Mouse (Mus musculus) cerebellum, adult 9-11 months (tissue): ENCODE data around the gene Ntrk1.

Experiments used
- DNase-seq: peaks from one replicate; pipeline ENCODE4 v3.0.0; 2022

The Ntrk1 gene

GRCm38 (mm10) chr3:87785156-87785555 lies 9.8 kb downstream of the Ntrk1 start:
- no peak for DNase-seq

GRCm38 (mm10) chr3:87783282-87784023 lies 11.5 kb downstream of the Ntrk1 start:
- no peak for DNase-seq

GRCm38 (mm10) chr3:87779086-87779485 lies 15.9 kb downstream of the Ntrk1 start:
- DNase-seq: no peak

GRCm38 (mm10) chr3:87778283-87778682 lies 16.7 kb downstream of the Ntrk1 start:
- DNase-seq: no peak

- DNase-seq: no peak
Measured at GRCm38 (mm10) chr3:87771088-87771487, 23.9 kb downstream of the Ntrk1 start.

- DNase-seq: peak; percentile 22
Measured at GRCm38 (mm10) chr3:87770280-87770679, 24.7 kb downstream of the Ntrk1 start.

GRCm38 (mm10) chr3:87769506-87769905 lies 25.5 kb downstream of the Ntrk1 start:
- DNase-seq: no peak

- no peak for DNase-seq
Measured at GRCm38 (mm10) chr3:87768844-87769243, 26.1 kb downstream of the Ntrk1 start.

- no peak for DNase-seq
Measured at GRCm38 (mm10) chr3:87768431-87768830, 26.5 kb downstream of the Ntrk1 start.

GRCm38 (mm10) chr3:87767764-87768163 lies 27.2 kb downstream of the Ntrk1 start:
- DNase-seq: no peak

- no peak for DNase-seq
Measured at GRCm38 (mm10) chr3:87766284-87766667, 28.7 kb downstream of the Ntrk1 start.

GRCm38 (mm10) chr3:87765631-87766283 lies 29.2 kb downstream of the Ntrk1 start:
- DNase-seq: no peak

- no peak for DNase-seq
Measured at GRCm38 (mm10) chr3:87765091-87765490, 29.9 kb downstream of the Ntrk1 start.

- DNase-seq: no peak
Measured at GRCm38 (mm10) chr3:87764506-87764905, 30.5 kb downstream of the Ntrk1 start.

- no peak for DNase-seq
Measured at GRCm38 (mm10) chr3:87763683-87764289, 31.2 kb downstream of the Ntrk1 start.

GRCm38 (mm10) chr3:87763202-87763601 lies 31.8 kb downstream of the Ntrk1 start:
- no peak for DNase-seq

- no peak for DNase-seq
Measured at GRCm38 (mm10) chr3:87761408-87762375, 33.3 kb downstream of the Ntrk1 start.

GRCm38 (mm10) chr3:87758641-87759040 lies 36.3 kb downstream of the Ntrk1 start:
- no peak for DNase-seq

- peak; percentile 12 for DNase-seq
Measured at GRCm38 (mm10) chr3:87756488-87756887, 38.5 kb downstream of the Ntrk1 start.

GRCm38 (mm10) chr3:87755964-87756363 lies 39.0 kb downstream of the Ntrk1 start:
- DNase-seq: peak; percentile 80

- no peak for DNase-seq
Measured at GRCm38 (mm10) chr3:87753829-87754228, 41.1 kb downstream of the Ntrk1 start.

- DNase-seq: no peak
Measured at GRCm38 (mm10) chr3:87752567-87752966, 42.4 kb downstream of the Ntrk1 start.

- DNase-seq: no peak
Measured at GRCm38 (mm10) chr3:87749977-87750376, 45.0 kb downstream of the Ntrk1 start.
